Mouse (Mus musculus) embryonic facial prominence, embryonic 10.5 days (tissue): ENCODE measurements at regions not wholly inside any gene's neighbourhood (a gene's known extent, or its start where the extent isn't known, plus 50 kb on each side); places are given as distances from the start of the nearest gene placed in this dataset.

ENCODE experiments used
- DNase-seq: peaks from one replicate; pipeline ENCODE4 v3.0.0-alpha.2; 2017; ENCODE audit warnings: low spot score
- H3K27ac ChIP-seq: fragments of 300-500 bp; sonication (generic); replicated peaks from 2 replicates; pipeline ENCODE4 v1.5.1; 2016; ENCODE audit warnings: mild to moderate bottlenecking
- H3K27me3 ChIP-seq: fragments of 300-500 bp; sonication (generic); replicated peaks from 2 replicates; pipeline ENCODE4 v1.6.1; 2016; ENCODE audit warnings: low read depth, mild to moderate bottlenecking; ENCODE audit not compliant: poor library complexity, severe bottlenecking
- H3K36me3 ChIP-seq: fragments of 300-500 bp; sonication (generic); replicated peaks from 2 replicates; pipeline ENCODE4 v1.6.1; 2016; ENCODE audit warnings: mild to moderate bottlenecking, moderate library complexity
- H3K4me1 ChIP-seq: fragments of 300-500 bp; sonication (generic); 2 replicates; pipeline ENCODE4 v1.6.1; 2016
- H3K4me3 ChIP-seq: fragments of 300-500 bp; sonication (generic); 2 replicates; pipeline ENCODE4 v1.5.1; 2016; ENCODE audit warnings: mild to moderate bottlenecking, moderate library complexity
- H3K9me3 ChIP-seq: fragments of 300-500 bp; sonication (generic); 2 replicates; pipeline ENCODE4 v1.6.1; 2016; ENCODE audit warnings: mild to moderate bottlenecking
- WGBS: fragments of 180-500 bp; shearing (Covaris S2); methylation state at CpG from one replicate; pipeline ENCODE4 v1.1.7; 2016; 5-methylcytosine and 5-hydroxymethylcytosine counted together

DNA sequence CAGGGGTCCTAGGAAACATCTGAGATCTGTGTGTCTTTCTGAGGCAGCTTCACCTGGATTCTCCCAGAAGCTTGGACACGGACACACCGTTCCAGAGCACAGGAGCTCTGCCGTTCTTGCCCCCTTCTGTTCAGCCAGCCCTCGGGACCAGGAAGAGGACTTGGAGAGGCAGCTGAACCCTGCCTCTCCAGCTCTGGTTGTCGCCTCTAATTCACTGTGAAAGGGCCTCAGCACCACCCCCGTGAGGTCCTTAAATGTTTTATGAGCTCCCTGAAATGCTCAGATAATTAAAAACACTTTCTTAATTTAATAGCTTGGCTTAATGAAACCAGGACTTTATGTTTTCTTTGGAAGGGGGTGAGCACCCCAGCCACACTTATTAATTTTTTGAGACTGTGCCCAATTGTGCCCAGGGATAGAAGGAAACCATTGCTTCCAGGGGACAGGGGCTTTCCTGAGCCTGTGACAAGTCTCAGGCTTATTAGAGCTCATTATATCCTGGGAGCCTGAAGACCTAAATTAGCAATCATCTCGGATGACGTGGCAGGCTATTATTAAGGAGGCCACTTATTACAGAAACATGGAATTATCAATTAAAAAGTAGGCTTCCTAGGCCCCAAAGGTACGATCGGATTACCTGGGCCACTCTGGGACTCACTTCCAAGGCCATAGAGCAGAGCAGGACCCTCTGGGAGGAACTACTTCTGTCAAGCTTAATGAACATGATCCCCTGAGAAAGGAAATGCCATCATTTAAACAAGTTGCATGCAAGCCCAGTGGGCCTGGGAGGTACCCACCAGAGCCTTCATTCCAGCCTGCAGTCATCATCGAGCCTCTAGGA is 263.4 kb upstream of the Dynlrb2 start:
- DNase-seq, result no peak
- H3K27ac ChIP-seq, result no peak overlapping the region; the same call in 1 of the 2 replicates
- WGBS, result 58% methylated on average over 11 of the region's 11 CpGs

GRCm38 (mm10) chr8:116238670-116239069 is 266.1 kb upstream of the Dynlrb2 start:
- Histone ChIP-seq H3K4me3 (no peak overlapping the region), H3K4me1 (peaks cover 21% of the 10 kb centered on the region), H3K27ac (no peak overlapping the region), H3K36me3 (no peaks in the 10 kb centered on the region), H3K9me3 (no peaks in the 10 kb centered on the region), H3K27me3 (peaks cover 57% of the 10 kb centered on the region)
- no peak for DNase-seq
- WGBS, result 88% methylated on average over 1 of the region's 1 CpGs

More for the DNA sequence above, 263.4 kb upstream of the Dynlrb2 start:
- Histone ChIP-seq H3K9me3 (no peaks in the 10 kb centered on the region), H3K27me3 (peaks cover 48% of the 10 kb centered on the region), H3K4me1 (peaks cover 28% of the 10 kb centered on the region), H3K4me3 (no peak overlapping the region), H3K36me3 (no peaks in the 10 kb centered on the region)

DNA sequence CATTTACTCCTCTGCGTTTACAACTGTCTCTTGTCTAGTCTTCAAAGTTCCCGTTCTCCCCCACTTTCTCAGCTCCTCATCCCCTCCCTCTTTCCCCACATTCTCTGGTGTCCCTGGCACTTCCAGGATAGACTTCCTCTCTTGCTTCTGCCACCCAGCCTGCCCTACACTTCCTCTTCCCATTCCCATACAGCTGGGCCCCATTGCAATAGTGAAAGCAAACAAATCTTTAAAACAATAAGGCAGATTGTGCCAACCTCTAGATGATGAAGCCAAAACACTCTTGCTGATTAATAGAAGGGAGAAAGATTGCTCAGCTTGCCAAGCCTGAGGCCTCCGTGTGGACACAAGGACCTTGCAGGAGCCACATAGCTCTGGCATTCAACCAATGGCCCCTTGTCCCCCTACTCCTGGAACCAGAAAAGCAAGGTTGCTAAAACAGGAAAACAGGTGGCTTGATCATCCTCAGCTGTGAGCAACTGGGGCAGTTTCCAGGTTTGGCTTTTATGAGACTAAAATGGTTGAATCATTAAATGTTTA is 267.1 kb upstream of the Dynlrb2 start:
- peaks cover 14% of the 10 kb centered on the region for H3K4me1 ChIP-seq
- WGBS, result 88% methylated on average over 3 of the region's 3 CpGs
- peaks cover 51% of the 10 kb centered on the region for H3K27me3 ChIP-seq
- H3K9me3 ChIP-seq, result no peaks in the 10 kb centered on the region
- no peak for DNase-seq
- no peak overlapping the region for H3K27ac ChIP-seq
- no peaks in the 10 kb centered on the region for H3K36me3 ChIP-seq
- H3K4me3 ChIP-seq, result no peak overlapping the region

- Histone ChIP-seq H3K4me3 (no peak overlapping the region), H3K4me1 (peaks cover 7% of the 10 kb centered on the region; the same call in 1 of the 2 replicates), H3K36me3 (no peaks in the 10 kb centered on the region), H3K27me3 (peaks cover 23% of the 10 kb centered on the region), H3K27ac (no peak overlapping the region), H3K9me3 (no peaks in the 10 kb centered on the region)
- 41% methylated on average over 5 of the region's 5 CpGs for WGBS
- no peak for DNase-seq
Observed at GRCm38 (mm10) chr8:116229654-116230136, 275.1 kb upstream of the Dynlrb2 start.

- Histone ChIP-seq H3K4me1 (peaks cover 7% of the 10 kb centered on the region; the same call in 1 of the 2 replicates), H3K4me3 (no peak overlapping the region), H3K9me3 (no peaks in the 10 kb centered on the region), H3K27ac (no peak overlapping the region), H3K27me3 (peaks cover 15% of the 10 kb centered on the region), H3K36me3 (no peaks in the 10 kb centered on the region)
- no peak for DNase-seq
- 77% methylated on average over 11 of the region's 11 CpGs for WGBS
Observed at GRCm38 (mm10) chr8:116227003-116227402, 277.8 kb upstream of the Dynlrb2 start.

GRCm38 (mm10) chr8:116223235-116223634 is 281.5 kb upstream of the Dynlrb2 start:
- Histone ChIP-seq H3K4me3 (no peak overlapping the region), H3K9me3 (no peaks in the 10 kb centered on the region), H3K27me3 (no peaks in the 10 kb centered on the region), H3K36me3 (no peaks in the 10 kb centered on the region), H3K4me1 (no peaks in the 10 kb centered on the region), H3K27ac (no peak overlapping the region)
- WGBS, result 93% methylated on average over 2 of the region's 2 CpGs
- no peak for DNase-seq

DNA sequence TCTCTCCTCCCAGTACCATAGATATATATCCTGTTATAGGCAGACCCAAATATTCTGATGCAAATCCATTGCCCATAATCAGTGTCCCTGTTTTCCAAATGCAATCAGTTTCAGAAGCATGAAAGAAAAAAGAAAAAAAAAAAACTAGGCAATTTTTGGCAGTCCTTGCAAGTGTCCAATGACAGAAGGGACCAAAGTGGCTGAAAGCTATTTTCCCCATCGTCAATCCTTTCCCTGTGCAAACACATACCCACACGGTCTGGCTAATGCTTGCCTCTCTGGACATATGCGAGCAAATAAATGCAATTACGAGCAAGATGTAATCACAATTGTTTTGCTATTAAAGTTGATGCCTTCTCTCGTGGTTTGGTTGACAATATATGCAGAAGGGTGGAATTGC is 288.9 kb upstream of the Dynlrb2 start:
- 82% methylated on average over 5 of the region's 5 CpGs for WGBS
- H3K9me3 ChIP-seq, result no peaks in the 10 kb centered on the region
- no peaks in the 10 kb centered on the region for H3K4me1 ChIP-seq
- no peaks in the 10 kb centered on the region for H3K36me3 ChIP-seq
- no peaks in the 10 kb centered on the region for H3K27me3 ChIP-seq
- no peak overlapping the region for H3K27ac ChIP-seq
- no peak for DNase-seq
- H3K4me3 ChIP-seq, result no peak overlapping the region

- no peaks in the 10 kb centered on the region for H3K9me3 ChIP-seq
- H3K4me3 ChIP-seq, result no peak overlapping the region
- no peaks in the 10 kb centered on the region for H3K4me1 ChIP-seq
- 78% methylated on average over 5 of the region's 5 CpGs for WGBS
- no peak overlapping the region for H3K27ac ChIP-seq
- no peaks in the 10 kb centered on the region for H3K36me3 ChIP-seq
- no peaks in the 10 kb centered on the region for H3K27me3 ChIP-seq
- no peak for DNase-seq
Observed at GRCm38 (mm10) chr8:116215286-116215860, 289.4 kb upstream of the Dynlrb2 start.

DNA sequence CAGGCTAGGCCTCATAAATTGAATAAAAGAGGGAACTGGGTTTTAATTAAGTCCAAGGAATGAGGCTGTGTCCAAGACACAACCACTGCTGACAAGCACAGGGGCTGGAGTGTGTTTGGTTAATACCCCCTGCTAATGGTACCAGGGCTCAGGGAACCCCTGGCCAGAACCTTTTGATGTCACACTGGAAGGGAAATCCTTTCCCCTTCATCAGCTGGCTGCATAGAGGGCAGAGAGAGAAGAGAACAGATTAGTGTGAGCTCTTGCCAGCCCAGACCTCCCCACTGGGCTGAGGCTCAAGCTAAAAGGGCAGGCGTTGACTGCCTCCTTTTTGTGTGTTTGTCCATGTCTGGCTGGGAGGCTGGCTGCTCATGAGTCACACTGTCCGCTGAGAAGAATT is 301.1 kb upstream of the Dynlrb2 start:
- WGBS, result 39% methylated on average over 2 of the region's 2 CpGs
- H3K4me3 ChIP-seq, result no peak overlapping the region
- no peak for DNase-seq
- H3K27ac ChIP-seq, result no peak overlapping the region
- no peaks in the 10 kb centered on the region for H3K27me3 ChIP-seq
- no peaks in the 10 kb centered on the region for H3K36me3 ChIP-seq
- peaks cover 4% of the 10 kb centered on the region; the same call in 1 of the 2 replicates for H3K9me3 ChIP-seq
- no peaks in the 10 kb centered on the region for H3K4me1 ChIP-seq

DNA sequence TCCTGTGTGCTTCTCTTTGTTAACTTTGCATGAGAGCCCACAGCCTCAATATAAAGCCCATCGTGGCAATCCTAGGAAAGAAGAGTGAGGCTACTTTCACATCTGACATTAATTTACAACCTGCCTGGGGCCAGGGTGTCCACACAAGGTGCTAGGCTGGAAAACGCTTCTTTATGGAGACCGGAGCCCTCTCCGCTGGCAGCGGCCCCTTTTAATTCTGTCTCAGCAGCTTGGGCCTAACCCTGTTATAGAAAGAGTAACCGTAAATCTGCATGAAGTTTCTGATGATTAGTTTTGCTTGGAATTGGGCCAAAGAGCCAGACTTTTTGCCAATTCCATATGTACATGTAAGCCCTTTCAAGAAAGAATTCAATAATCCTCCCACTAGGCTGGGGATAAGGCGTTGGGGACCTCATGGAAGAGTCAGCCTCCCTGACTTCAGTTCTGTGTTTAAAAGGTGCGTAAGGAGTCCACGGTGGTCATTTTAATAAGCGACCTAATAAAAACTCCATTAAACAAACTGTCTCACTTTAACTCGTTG is 304.2 kb upstream of the Dynlrb2 start:
- Histone ChIP-seq H3K27ac (no peak overlapping the region; the same call in 1 of the 2 replicates), H3K4me1 (no peaks in the 10 kb centered on the region), H3K36me3 (no peaks in the 10 kb centered on the region), H3K9me3 (no peaks in the 10 kb centered on the region), H3K4me3 (no peak overlapping the region), H3K27me3 (no peaks in the 10 kb centered on the region)
- 78% methylated on average over 11 of the region's 11 CpGs for WGBS
- DNase-seq, result no peak

DNA sequence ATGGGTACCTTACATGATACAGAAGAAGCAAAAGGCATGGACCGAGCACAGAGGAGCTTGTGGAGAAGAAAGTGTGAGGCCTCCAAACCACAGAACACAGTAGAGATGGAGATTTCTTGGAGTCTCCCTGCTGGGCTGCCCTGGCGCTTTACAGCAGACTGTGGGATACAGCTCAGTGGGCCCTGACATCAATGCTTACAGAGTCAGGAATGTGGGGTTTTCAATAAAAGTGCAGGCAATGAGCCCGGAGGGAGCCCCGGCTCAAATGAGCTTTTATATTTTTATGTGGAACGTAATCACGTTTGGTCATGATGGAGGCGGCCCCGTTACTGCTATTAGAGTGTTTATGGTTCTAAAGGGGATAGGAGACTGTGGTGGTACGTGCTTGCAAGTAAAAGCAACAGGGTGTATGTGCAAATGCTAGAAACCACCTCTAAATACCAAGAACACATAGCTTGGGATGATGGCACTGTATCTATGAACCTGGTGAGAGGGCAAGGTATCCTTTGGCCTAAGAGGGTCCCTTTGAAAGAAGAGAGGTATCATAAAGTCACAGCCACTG is 308.1 kb upstream of the Dynlrb2 start:
- Histone ChIP-seq H3K36me3 (no peaks in the 10 kb centered on the region), H3K27ac (no peak overlapping the region), H3K9me3 (no peaks in the 10 kb centered on the region), H3K4me1 (peaks cover 6% of the 10 kb centered on the region; the same call in 1 of the 2 replicates), H3K4me3 (no peak overlapping the region), H3K27me3 (no peaks in the 10 kb centered on the region)
- DNase-seq, result no peak
- 91% methylated on average over 9 of the region's 9 CpGs for WGBS

DNA sequence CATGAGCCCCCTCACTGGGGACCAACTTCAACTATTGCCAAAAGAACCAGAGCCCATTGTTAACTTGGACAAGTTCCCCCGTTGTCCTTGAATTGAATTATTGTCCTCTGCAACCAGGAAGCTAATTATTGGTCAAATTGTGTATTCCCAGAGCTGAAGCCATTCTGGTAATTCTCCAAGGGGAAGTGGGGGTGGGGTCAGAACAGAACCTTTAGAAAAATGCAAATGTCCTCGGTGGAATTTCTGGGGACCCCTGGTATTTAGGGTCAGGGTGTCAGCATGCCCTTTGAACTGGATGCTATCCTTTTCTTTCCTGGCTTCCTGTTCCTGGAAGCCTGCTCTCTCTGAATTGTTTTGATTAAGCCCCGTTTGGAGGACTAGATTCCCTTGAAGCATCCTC is 312.7 kb upstream of the Dynlrb2 start:
- H3K9me3 ChIP-seq, result no peaks in the 10 kb centered on the region
- 16% methylated on average over 3 of the region's 3 CpGs for WGBS

More for the DNA sequence above, 312.7 kb upstream of the Dynlrb2 start:
- Histone ChIP-seq H3K36me3 (no peaks in the 10 kb centered on the region), H3K27me3 (no peaks in the 10 kb centered on the region), H3K4me1 (peaks cover 6% of the 10 kb centered on the region; the same call in 1 of the 2 replicates), H3K27ac (no peak overlapping the region), H3K4me3 (no peak overlapping the region)
- no peak for DNase-seq
